Mouse (Mus musculus) CD4-positive, CD25-positive, alpha-beta regulatory T cell, adult 2 months (primary cell): ENCODE results near the gene March2.

Experiments
- DNase-seq: peaks from one replicate; pipeline ENCODE4 v3.0.0-alpha.2; 2012; ENCODE audit warnings: low read depth, low spot score

March2 gene

DNA sequence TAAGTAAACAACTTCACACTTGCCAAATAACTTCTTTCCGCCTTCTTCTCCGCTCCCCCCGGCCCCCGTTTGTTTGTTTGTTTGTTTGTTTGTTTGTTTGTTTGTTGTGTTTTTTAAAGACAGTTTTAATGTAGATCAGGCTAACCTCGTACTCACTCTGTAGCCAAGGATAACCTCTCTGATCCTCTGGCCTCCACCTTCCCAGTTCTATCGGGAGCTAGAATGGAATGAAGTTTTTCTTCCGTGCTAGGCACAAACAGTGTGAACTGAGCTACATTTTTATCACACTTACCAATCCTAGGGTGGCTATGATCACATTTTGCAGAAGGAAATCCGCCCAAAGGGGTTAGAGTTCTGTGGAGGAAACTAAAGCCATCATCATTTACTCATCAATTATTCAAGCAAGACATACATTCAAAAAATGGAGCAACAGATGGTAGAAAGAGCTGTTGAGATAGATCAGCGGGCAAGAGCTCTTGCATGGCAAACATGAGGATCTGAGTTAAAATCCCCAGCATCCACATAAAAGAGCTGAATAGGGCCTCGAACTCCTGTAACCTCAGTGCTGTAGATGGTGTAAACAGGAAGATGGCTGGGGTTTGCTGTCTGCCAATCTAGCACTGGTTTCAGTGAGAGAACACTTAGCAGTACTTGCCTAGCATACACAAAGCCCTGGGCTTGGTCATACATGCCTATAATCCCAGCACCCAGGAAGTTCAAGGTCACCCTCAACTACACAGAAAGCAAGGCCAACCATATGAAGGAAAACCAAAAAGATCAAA, 665 bp upstream of the March2 start:
- peak; percentile 21 for DNase-seq

DNA sequence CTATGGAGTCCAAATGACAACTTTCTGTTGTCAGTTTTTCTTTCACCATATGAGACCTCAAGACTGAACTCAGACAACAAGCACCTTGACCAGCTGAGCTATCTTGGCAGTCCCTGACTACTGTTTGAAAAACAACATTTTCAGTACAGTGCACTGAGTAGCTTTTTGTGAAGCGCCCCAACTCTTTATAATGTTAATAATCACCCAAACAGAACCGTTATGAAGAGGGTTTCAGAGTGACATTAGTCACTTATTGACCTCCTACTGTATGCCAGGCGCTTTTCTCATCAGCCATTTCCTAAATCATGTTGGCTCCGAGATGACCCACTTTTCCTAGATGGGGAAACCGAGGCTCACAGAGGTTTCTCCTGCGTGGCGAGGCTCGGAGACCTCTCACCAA, 488 bp downstream of the March2 start:
- DNase-seq = peak; percentile 8

- no peak for DNase-seq
These were observed 1.2 kb downstream of the March2 start for GRCm38 (mm10) chr17:33717246-33717645.

DNA sequence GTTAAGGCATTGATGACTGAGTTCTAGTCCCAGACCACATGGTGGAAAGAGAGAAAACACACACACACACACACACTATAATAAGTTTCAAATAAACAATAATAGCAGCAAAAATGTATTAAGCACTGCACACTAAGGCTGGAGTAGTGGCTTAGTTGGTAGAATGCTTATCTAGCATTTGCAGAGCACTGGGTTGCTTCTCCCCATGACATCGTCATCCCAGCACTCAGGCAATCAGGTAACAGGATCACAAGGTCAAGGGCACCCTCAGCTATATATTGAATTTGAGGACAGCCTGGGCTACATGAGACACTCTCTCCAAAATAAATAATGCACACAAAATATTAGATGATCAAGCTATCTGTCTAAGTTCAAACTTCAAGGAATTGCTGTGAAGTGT, 3.7 kb downstream of the March2 start:
- no peak for DNase-seq

DNA sequence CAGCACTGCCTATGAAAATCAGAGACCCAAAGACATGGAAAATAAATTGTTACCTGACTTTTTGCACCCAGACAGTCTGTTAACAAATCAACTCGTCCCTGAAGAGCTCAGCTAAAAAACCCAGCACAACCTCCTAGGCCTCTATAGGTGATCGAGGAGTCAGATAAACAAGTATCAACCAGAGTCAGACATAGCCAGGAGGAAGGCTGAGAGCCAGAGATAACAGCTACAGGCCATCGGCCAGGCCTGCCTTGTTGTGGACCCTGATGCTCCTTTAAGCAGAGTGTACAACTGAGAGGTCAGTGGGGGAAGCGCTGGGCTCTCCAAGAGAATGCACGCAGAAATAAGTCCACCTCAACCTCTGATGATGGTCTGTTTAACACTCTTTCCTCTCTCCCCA, 5.2 kb downstream of the March2 start:
- DNase-seq = no peak

DNA sequence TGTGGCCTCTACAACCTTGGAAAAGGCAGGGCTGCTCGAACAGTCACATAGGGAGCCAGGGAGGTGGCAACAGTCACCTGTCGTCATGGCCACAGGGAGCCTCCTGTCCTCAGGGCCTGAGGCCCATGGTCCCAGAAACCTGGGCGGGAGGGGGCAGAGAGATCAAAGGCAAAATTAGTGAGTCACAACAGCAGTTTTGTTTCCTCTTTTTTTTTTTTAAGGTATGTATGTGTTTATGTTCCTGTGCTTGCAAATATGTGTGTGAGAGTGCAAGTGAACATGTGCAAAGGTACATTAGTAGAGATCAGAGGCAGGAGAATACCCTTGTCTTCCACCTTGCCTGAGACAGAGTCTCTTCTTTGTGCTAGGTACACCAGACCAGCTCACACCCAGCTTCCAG, 8.6 kb downstream of the March2 start:
- no peak for DNase-seq

GRCm38 (mm10) chr17:33703091-33703490, 15.4 kb downstream of the March2 start:
- DNase-seq = no peak

- DNase-seq = no peak
These were observed 16.3 kb downstream of the March2 start for GRCm38 (mm10) chr17:33702178-33702577.

DNA sequence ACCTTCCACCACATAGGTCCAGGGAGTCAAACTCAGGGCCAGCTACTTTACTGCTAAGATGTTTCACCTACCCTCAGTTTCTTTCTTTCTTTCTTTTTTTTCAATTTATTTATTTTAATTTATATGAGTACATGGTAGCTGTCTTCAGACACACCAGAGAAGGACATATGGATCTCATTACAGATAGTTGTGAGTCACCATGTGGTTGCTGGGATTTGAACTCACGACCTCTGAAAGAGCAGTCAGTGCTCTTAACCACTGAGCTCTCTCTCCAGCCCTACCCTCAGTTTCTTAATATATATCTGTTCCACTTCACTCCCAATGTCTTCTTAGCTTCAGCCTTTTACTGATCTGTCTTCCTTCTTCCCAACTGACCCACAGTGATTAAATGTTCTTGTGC, 23.0 kb downstream of the March2 start:
- DNase-seq = no peak

DNA sequence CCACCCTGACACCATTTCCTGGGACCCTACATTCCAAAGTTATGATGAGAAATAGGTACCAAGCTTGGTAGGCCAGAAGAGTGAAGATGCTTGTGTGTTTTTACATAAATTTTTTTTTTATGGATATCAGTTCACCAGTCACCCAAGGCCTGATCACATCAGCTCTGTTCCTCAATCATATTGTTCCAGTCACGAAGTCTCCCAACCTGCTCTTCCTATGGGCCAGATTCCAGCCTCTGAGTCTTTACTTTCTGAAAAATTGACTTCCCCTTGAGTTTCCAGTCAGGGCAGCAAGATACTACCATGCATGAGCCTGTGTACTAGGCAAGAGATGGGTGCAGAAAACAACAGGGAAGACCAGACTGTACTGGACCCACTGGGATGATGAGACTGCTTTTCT, 31.7 kb downstream of the March2 start, which contains the start of gene Hnrnpm:
TSS of gene Hnrnpm (minus strand) at position 101 of the 400 bp plus-strand sequence.
- DNase-seq = no peak

DNA sequence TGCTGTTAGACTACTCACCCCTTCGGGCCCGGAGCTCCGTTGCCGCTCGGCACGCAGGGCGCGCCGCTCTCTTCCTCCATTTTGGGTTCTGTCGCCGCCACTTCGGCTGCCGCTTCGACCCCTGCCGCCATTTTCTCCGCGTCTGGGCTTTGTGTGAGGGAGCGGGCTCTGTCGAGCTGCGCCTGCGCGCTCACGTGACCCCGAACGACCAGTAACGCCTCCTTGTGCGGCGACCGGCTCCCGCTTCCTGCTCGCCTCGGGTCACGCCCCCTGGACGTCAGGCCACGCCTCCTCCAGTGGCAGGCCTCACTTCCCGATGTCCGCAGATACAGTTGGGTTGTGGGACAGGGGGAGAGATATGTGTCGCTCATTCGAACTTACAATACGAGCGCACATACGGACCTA, 33.2 kb downstream of the March2 start:
- DNase-seq = peak; percentile 100

DNA sequence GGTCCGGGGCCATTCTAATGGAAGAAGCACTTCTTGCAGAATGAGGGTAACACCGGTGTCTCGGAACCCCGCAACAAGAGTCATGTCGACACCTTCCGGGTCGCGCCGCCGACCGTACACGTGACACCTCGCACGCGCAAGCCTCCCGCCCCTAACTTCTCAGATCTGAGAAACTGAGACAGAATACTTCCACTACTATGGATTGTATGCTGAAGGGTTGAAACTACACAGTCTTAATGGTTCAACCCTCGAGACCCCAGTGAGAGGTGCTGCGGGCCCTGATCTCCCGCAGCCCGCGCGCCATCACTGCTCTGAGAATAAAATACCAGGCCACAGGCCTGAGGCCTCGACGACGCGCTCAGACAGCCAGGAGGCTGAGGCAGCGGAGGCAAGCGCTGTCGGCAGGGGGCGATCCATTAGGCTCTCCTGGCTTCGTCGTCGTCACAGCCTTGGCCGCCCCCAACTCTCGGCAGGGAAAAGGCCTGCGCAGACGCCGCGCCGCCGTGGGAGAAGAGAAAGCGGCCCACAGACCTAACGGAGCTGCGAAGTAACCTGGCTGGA, 33.7 kb downstream of the March2 start:
- DNase-seq = peak; percentile 87

DNA sequence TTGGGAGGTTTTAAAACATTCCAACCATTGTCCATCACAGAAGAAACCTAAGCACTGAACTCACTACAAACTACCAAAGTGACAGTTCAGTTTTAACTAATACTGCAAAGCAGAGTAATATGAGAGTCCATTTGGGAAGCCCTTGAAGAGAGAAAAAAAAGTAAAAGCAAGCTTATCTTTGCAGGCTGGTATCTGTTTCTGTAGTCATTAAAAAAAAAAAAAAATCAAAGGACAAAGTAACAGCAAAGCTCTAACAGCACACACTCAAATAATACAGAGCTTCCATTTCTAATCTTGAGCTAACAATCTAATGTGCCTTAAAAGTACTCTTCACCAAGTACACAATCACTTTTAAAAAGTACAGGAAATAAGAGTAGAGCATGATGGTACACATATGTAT, 36.7 kb downstream of the March2 start:
- no peak for DNase-seq

- peak; percentile 19 for DNase-seq
These were observed 39.7 kb downstream of the March2 start for GRCm38 (mm10) chr17:33678771-33679170.

DNA sequence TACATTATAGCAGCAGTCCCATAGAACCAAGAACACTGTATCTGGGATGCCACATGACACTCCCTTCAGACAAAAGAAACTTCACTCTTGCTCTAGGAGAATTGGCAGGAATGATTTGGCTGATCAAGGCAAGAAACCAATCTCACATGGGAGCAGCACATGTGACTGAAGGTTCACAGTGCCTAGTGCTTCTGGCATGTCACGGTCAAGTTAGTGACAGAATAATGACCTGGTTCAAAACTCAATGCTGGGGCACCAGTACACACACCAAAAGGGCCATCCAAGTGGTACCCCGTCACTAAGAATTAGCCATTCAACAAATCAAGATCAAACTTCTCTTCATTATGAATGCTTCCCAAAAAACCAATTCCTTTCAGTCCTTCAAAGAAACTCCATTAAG, 42.4 kb downstream of the March2 start:
- DNase-seq = no peak

DNA sequence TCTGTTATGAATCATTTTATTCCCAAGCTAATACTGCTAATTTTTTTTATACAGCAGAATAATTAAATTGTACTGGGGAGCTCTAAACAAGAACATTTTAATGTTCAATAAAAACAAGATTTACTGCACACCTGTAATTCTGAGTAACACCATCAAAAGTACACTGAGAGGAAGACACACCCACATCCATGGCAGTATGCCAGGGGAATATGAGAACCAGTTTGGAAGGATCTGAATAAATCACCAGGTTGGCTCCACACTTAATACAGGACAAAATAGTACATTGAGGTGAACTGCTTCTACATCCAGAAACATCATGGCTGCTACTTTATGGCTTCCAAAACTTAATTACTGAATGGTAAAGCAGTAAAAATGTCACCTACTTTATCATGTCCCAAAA, 43.0 kb downstream of the March2 start:
- DNase-seq = peak; percentile 26

- no peak for DNase-seq
These were observed 44.6 kb downstream of the March2 start for GRCm38 (mm10) chr17:33673837-33674236.

DNA sequence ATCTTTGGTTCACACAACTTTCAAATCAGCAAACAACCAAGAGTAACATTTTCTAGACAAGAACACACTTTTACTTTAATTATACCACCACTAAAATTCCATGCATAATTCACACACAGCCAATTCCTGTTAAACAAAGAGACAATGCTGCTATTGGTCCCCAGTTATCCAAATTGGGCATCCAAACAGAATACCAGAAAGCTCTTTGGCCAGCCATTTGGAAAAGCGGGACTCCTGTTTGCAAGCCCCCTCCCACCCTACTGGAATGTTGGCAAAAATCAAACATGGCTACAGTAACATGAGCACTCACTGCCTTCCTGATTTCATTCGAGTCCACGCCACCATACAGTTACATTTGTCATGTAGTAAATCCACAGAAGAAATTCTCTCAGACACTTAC, 48.8 kb downstream of the March2 start:
- no peak for DNase-seq

GRCm38 (mm10) chr17:33666813-33667212, 51.7 kb downstream of the March2 start:
- DNase-seq = no peak

GRCm38 (mm10) chr17:33649781-33650475, 68.5 kb downstream of the March2 start:
- DNase-seq = no peak

GRCm38 (mm10) chr17:33645073-33645472, 73.4 kb downstream of the March2 start:
- DNase-seq = no peak

- DNase-seq = no peak
These were observed 74.4 kb downstream of the March2 start for GRCm38 (mm10) chr17:33644068-33644467.

- no peak for DNase-seq
These were observed 78.7 kb downstream of the March2 start for GRCm38 (mm10) chr17:33639743-33640142.
